Mouse (Mus musculus) sigmoid colon, adult 10 weeks (tissue): ENCODE data around the gene Ap3s2. TPM values are rescaled to one million over a fixed set of nuclear protein-coding genes. Genes with fewer than 3 reads are reported as not detected.

Source experiments
- polyA plus RNA-seq: library from polyadenylated mRNA; stranded (reverse); fragments of 350-450 nt; fragmentation: Illumina TruSeq; extraction: RNeasy Lipid Tissue Mini Kit (QIAGEN cat#74804); gene quantifications from one replicate; pipeline ENCODE4 v1.2.3, GENCODE M21; 2014; ENCODE audit warnings: low read depth, low replicate concordance

Gene Ap3s2
- polyA plus RNA-seq, result 32.1 TPM

GRCm38 (mm10) chr7:79920344-79920983 lies at the start of gene Ap3s2:
TSS of gene Ap3s2 (minus strand) at chr7:79920649.

GRCm38 (mm10) chr7:79934862-79935510 lies 14.5 kb upstream of the Ap3s2 start, which contains the start of gene Arpin:
TSS of gene Arpin (minus strand) at chr7:79935359.

GRCm38 (mm10) chr7:79860811-79861210 lies 59.6 kb downstream of the Ap3s2 start, which contains the start of gene Anpep:
TSS of gene Anpep (minus strand) at chr7:79861059.

Other genes starting within 250 kb of the Ap3s2 start
- 0.16 TPM for gene Kif7, start 204.9 kb downstream of the Ap3s2 start, polyA plus RNA-seq
- 5.8 TPM for gene Plin1, start 187.7 kb downstream of the Ap3s2 start, polyA plus RNA-seq
- gene Pex11a, start 177.5 kb downstream of the Ap3s2 start, polyA plus RNA-seq, result 24.7 TPM
- gene Wdr93, start 177.5 kb downstream of the Ap3s2 start, polyA plus RNA-seq, result 0.44 TPM
- not detected for gene Mesp1, start 126.9 kb downstream of the Ap3s2 start, polyA plus RNA-seq
- not detected for gene Mesp2, start 109.9 kb downstream of the Ap3s2 start, polyA plus RNA-seq
- 4.8 TPM for gene Anpep, start 59.6 kb downstream of the Ap3s2 start, polyA plus RNA-seq
- 19.6 TPM for gene Arpin, start 14.7 kb upstream of the Ap3s2 start, polyA plus RNA-seq
- 2.5 TPM for gene Zfp710, start 104.2 kb upstream of the Ap3s2 start, polyA plus RNA-seq
- 5.1 TPM for gene Idh2, start 194.7 kb upstream of the Ap3s2 start, polyA plus RNA-seq